Mouse (Mus musculus): Measurements from ENCODE around the gene Rgl1. TPM values are rescaled to one million over a fixed set of nuclear protein-coding genes. Genes with fewer than 3 reads are reported as not detected.
"Not testable (repeated sequence)": the region's sequence is repeated elsewhere in the genome, so short reads cannot be mapped to it uniquely, and the experiment has no call there.

Rgl1 gene
- polyA plus RNA-seq, 1 experiment from 2014 or later: 23.0 TPM

DNA sequence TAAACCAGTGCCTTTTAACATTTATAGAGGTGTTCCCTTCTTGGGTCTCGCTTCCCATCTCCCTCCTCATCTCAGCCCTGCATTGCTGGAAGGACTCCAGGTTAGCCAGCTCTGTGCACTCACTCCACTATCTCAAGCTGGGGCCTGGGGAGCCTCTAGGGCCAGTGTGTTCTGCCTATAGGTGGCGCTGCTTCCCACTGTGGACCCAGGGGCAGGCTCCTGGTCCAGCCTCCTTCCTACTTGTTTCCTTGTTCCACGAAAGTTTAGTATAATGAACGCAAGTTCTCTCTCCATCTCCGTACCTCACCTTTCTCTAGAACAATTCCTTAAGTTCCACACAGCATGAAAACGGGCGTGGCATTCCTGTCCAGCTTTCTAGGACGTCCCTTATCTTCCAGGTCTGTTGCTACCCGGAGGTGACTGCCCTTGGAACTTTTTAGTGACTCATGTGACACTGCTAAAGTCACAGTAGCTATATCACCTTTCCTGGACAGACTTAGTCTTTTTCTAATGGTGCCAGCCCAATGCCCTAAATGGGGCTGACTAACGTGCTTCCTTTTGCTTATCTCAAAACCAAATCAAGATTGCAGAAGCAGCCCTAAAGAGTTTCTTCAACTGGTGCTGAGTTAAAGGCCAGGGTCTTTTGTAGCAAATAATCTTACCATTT lies 13.1 kb upstream of the Rgl1 start:
- H3K4me2 ChIP-seq (replicated peaks; ENCODE audit: low read depth): no peak overlapping the region
- TF ChIP-seq CTCF (IDR thresholded peaks at IDR 0.05; ENCODE audit: low read depth) (peak; percentile 80), EP300 (optimal IDR thresholded peaks at IDR 0.05) (no peak)
- H3K4me3 ChIP-seq (ENCODE audit: low read depth, low read length): no peak overlapping the region
- no peaks in the 10 kb centered on the region for H3K9me3 ChIP-seq (ENCODE audit: control insufficient read depth, low read length)
- H3K27ac ChIP-seq (replicated peaks): no peak overlapping the region
- H3K36me3 ChIP-seq (ENCODE audit: control insufficient read depth, insufficient read depth, low read length): peaks cover 3% of the 10 kb centered on the region; the same call in 1 of the 2 replicates
- 27% methylated on average over 10 of the region's 10 CpGs for WGBS
- no peak overlapping the region for H3K9ac ChIP-seq (ENCODE audit: low read length)
- peak; percentile 84 for ATAC-seq (ENCODE audit: low FRiP score, low TSS enrichment)
- H3K4me1 ChIP-seq (replicated peaks; ENCODE audit: control insufficient read depth, insufficient read depth): no peaks in the 10 kb centered on the region
- peak; percentile 78 for DNase-seq (ENCODE audit: low spot score)
- H3K27me3 ChIP-seq (ENCODE audit: control insufficient read depth, insufficient read depth, low read length): no peaks in the 10 kb centered on the region

DNA sequence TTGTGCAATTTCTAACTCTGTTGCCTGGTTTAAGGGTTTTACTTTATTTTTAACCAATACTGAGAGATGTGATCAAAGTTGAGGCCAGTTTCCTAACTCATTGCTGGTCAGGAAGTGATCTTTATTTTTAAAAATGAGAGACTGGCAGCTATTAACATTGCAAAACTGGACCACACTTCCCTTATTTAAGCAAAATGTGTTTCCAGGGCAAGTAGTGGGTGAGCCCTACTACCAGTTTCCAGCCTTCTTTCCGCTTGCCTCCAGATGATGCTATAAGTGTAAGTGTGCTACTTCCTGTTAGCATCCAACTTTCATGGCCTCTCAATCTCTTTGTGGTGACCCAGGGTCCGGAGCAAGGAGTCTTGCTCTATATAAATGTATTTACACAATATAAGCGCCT lies 8.4 kb upstream of the Rgl1 start:
- H3K9me3 ChIP-seq (ENCODE audit: control insufficient read depth, low read length); DNase-seq (ENCODE audit: low spot score); H3K4me2 ChIP-seq (replicated peaks; ENCODE audit: low read depth); H3K4me1 ChIP-seq (replicated peaks; ENCODE audit: control insufficient read depth, insufficient read depth); H3K9ac ChIP-seq (ENCODE audit: low read length); H3K27me3 ChIP-seq (ENCODE audit: control insufficient read depth, insufficient read depth, low read length); H3K27ac ChIP-seq (replicated peaks); H3K4me3 ChIP-seq (ENCODE audit: low read depth, low read length); ATAC-seq (ENCODE audit: low FRiP score, low TSS enrichment): not testable (repeated sequence)
- 77% methylated on average over 3 of the region's 3 CpGs for WGBS
- peaks cover 17% of the 10 kb centered on the region for H3K36me3 ChIP-seq (ENCODE audit: control insufficient read depth, insufficient read depth, low read length)

DNA sequence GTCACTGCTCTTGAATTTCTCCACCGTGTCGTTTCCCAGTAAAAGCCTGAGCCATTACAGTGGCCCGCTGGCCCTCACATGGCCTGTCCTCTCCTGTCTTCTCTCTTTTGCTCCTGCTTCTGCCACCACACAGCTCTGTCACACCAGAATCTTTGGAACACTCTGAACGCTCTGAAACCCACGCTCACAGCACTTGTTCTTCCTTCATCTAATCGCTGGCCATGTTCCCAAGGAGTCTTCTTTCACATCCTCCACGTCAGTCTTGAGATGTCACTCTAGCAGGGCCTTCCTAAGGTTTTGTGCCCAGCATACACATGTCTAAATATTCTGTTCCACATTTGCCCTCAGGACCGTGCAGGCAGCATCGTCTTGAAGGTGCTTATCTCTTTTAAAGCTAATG lies 4.9 kb upstream of the Rgl1 start:
- TF ChIP-seq CTCF (IDR thresholded peaks at IDR 0.05; ENCODE audit: low read depth): no peak
- TF ChIP-seq EP300 (optimal IDR thresholded peaks at IDR 0.05): no peak
- no peak overlapping the region for H3K4me2 ChIP-seq (replicated peaks; ENCODE audit: low read depth)
- H3K9me3 ChIP-seq (ENCODE audit: control insufficient read depth, low read length): no peaks in the 10 kb centered on the region
- DNase-seq (ENCODE audit: low spot score) (no peak), ATAC-seq (ENCODE audit: low FRiP score, low TSS enrichment) (no peak)
- H3K27ac ChIP-seq (replicated peaks): no peak overlapping the region
- H3K27me3 ChIP-seq (ENCODE audit: control insufficient read depth, insufficient read depth, low read length): no peaks in the 10 kb centered on the region
- H3K4me1 ChIP-seq (replicated peaks; ENCODE audit: control insufficient read depth, insufficient read depth): no peaks in the 10 kb centered on the region
- no peak overlapping the region for H3K4me3 ChIP-seq (ENCODE audit: low read depth, low read length)
- 90% methylated on average over 9 of the region's 9 CpGs for WGBS
- H3K9ac ChIP-seq (ENCODE audit: low read length): no peak overlapping the region
- peaks cover 19% of the 10 kb centered on the region for H3K36me3 ChIP-seq (ENCODE audit: control insufficient read depth, insufficient read depth, low read length)

DNA sequence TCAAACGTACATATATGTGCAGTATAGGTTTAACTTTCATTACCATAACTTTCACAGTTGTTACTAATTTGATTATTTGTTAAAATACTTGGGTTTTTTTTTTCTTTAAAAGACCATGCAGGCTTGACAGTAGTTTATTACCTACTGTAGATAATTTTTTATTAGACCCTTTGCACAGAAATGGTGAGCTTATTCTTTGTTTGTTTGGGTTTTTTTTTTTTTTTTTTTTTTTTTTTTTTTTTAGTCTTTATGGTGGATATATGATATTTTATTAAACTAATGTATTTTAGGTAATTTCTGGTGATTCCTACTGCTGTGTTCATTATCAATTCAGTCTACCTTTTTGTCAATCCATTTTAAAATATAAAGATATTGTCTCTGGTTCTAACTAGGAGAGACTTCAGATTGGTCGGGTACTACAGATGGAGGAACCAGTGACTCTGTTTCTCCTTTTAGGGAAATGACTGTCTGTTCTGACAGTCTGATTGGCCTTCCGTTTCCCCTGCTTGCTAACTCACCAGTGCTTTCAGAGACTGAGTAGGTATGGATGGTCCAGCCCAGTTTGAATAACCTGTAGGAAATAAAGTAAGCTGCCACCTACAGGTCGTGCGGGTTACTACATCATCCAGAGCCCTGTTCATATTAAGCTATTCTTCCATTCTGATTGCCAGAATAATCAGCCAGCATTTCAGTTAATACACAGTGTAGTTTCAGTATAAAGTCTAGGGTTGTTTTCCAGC lies 1.8 kb upstream of the Rgl1 start:
- Histone ChIP-seq H3K27me3 (ENCODE audit: control insufficient read depth, insufficient read depth, low read length) (no peaks in the 10 kb centered on the region), H3K27ac (replicated peaks) (no peak overlapping the region), H3K36me3 (ENCODE audit: control insufficient read depth, insufficient read depth, low read length) (peaks cover 13% of the 10 kb centered on the region), H3K4me1 (replicated peaks; ENCODE audit: control insufficient read depth, insufficient read depth) (0 out of 2 replicates have a peak, but pooled peaks cover 2% of the 10 kb centered on the region), H3K4me3 (ENCODE audit: low read depth, low read length) (peak overlapping the region; percentile 99), H3K9me3 (ENCODE audit: control insufficient read depth, low read length) (no peaks in the 10 kb centered on the region), H3K9ac (ENCODE audit: low read length) (no peak overlapping the region; the same call in 1 of the 2 replicates), H3K4me2 (replicated peaks; ENCODE audit: low read depth) (peak overlapping the region; percentile 58)
- peak; percentile 53 for ATAC-seq (ENCODE audit: low FRiP score, low TSS enrichment)
- TF ChIP-seq EP300 (optimal IDR thresholded peaks at IDR 0.05) (no peak), CTCF (IDR thresholded peaks at IDR 0.05; ENCODE audit: low read depth) (peak; percentile 84)
- WGBS: 6% methylated on average over 5 of the region's 5 CpGs
- DNase-seq (ENCODE audit: low spot score): peak; percentile 87

DNA sequence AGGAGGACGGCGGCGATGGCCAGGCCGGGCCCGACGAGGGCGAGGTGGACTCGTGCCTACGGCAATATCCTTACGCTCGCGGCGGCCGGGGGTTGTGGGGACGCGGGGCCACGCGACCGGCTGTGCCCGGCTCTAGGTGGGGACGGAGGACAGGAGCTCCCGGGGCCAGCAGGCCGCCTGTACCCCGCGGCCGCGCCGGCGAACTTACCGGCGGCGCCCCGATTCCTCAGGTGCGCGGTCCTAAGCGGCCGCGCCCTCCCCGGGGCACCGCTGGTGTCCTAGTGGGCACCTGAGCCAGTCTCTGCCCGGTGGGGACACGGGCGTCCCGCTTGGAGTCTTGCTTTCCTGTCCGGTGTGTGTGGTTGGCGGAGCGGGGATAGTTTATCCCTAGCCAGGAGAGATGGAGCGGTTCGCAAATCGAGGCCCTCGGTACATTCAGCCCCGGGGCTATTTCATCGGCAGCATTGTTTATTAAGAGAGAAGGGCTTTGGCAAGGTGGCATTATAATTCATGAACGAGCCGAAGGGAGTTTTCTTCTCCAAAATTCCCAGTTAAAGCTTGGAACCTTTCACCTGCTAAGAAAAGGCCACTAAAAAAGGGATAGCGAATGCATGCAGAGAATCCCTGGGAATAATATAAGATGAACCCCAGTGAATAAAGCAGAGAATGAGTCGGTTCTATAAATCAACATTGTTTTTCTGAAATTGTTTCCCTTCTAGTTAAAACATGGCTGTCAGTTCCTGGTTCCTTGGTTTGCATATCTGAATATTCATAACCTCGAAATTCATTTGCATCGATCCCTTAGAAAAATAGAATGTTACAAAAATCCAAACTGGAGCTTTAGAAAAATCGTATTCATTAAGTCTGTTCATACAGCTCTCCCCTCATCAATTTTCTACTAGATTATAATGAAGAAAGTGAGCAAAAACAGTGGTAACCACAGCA lies 925 bp upstream of the Rgl1 start:
- Histone ChIP-seq H3K9me3 (ENCODE audit: control insufficient read depth, low read length) (no peaks in the 10 kb centered on the region), H3K27ac (replicated peaks) (peak overlapping the region; percentile 98), H3K27me3 (ENCODE audit: control insufficient read depth, insufficient read depth, low read length) (no peaks in the 10 kb centered on the region), H3K4me1 (replicated peaks; ENCODE audit: control insufficient read depth, insufficient read depth) (0 out of 2 replicates have a peak, but pooled peaks cover 2% of the 10 kb centered on the region), H3K9ac (ENCODE audit: low read length) (peak overlapping the region; percentile 99), H3K36me3 (ENCODE audit: control insufficient read depth, insufficient read depth, low read length) (0 out of 2 replicates have a peak, but pooled peaks cover 5% of the 10 kb centered on the region), H3K4me3 (ENCODE audit: low read depth, low read length) (peak overlapping the region; percentile 99), H3K4me2 (replicated peaks; ENCODE audit: low read depth) (peak overlapping the region; percentile 58)
- ATAC-seq (ENCODE audit: low FRiP score, low TSS enrichment) (peak; percentile 59; the same call in 1 of the 2 replicates), DNase-seq (ENCODE audit: low spot score) (no peak)
- TF ChIP-seq EP300 (optimal IDR thresholded peaks at IDR 0.05): no peak
- no peak for TF ChIP-seq CTCF (IDR thresholded peaks at IDR 0.05; ENCODE audit: low read depth)
- WGBS: 1% methylated on average over 57 of the region's 60 CpGs

All from stomach, postnatal 0 days (tissue).